Mouse (Mus musculus): ENCODE data around the gene Psmd14.

Psmd14 gene

GRCm38 (mm10) chr2:61711108-61712040 lies at the start of gene Psmd14:
TSS of gene Psmd14 (plus strand) at chr2:61711694.
- peak; percentile 92 for DNase-seq (ENCODE audit: low spot score)

DNA sequence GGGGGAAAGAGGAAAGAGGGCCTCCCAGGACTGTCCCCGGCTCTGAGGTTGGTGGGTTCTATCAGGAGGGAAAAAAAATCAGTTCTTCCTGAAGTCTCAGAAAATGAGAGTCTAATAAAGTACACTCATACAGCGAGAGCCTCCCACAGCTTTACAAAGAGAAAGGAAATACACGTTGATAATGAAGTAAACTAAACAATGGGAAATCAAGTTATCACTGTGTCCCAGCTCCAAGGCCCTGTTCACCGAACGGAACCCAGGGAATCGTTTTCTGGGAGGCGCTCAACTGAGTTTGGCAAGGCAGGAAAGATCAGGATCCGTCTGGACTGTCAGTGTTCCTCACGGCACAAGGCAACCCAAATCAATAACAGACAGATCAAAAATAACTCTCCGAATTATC lies 48.7 kb upstream of the Psmd14 start:
- no peak for DNase-seq (ENCODE audit: low spot score)

DNA sequence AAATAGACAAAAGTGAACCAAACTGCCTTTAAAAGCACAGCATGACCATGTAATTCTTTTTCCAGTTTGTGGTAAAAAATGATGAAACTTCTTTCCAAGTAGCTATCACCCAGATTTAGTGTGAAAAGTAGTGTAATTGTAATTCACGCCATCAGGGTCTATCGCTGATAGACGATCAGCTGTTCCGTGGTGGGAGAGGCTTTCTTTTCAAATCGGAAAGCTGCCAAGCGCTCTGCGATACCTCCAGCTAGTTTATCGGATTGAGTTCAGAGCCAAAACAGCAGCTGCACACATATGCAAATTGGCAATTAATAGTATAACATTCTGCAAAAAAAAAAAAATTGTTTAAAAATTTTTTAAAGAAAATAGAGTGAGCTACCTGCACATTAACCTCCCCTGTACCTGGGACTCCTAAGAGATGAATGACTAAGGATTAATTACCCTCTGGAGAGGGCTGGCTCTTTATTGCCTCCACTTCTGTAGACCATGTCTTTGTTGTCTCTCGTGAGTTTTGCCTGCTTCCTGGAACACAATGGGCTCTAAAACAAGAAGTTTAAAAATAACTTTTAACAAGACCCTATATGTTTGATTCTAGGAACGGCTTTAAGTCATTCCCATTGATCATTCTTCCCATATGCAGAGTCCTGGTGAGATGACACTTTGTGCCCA lies 47.8 kb upstream of the Psmd14 start:
- DNase-seq (ENCODE audit: low spot score), result no peak

DNA sequence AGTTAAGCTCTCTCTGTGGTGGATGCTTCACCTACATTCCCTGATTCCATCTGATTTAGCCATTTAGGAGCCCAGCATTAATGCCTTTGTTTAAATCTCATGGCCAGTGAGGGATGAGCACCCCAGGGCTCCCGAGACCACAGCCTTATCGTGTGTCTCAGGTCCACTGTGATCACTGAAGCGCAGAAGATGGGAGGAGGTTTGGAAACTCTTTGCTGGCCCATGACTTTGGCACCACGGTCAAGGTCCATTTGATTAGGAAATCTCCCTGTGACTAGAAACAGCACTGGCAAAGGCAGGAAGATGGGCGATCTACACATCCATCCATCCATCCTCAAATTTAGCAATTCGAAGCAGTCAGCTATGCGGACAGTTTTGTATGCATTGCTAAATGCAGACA lies 44.1 kb upstream of the Psmd14 start:
- DNase-seq (ENCODE audit: low spot score), result no peak

- DNase-seq (ENCODE audit: low spot score), result peak; percentile 44
These were observed 43.2 kb upstream of the Psmd14 start for GRCm38 (mm10) chr2:61668260-61668659.

DNA sequence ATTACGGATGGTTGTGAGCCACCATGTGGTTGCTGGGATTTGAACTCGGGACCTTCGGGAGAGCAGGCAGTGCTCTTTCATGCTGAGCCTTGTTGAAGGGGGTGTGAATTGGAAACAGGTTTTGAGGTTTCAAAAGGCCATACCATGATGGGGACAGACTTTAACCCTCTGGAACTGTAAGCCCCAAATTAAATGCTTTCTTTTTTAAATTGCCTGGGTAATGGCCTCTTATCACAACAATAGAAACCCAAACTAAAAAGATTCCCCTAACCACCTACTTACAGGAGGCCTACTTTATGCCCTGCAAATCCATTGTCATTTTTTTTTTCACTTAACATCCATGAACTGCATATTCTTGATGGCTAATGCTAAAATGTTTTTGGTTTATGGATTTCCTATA lies 36.9 kb upstream of the Psmd14 start:
- no peak for DNase-seq (ENCODE audit: low spot score)

- no peak for DNase-seq (ENCODE audit: low spot score)
These were observed 29.9 kb upstream of the Psmd14 start for GRCm38 (mm10) chr2:61681572-61681971.

GRCm38 (mm10) chr2:61686533-61686932 lies 25.0 kb upstream of the Psmd14 start:
- no peak for DNase-seq (ENCODE audit: low spot score)

- no peak for DNase-seq (ENCODE audit: low spot score)
These were observed 22.4 kb upstream of the Psmd14 start for GRCm38 (mm10) chr2:61689086-61689485.

- no peak for DNase-seq (ENCODE audit: low spot score)
These were observed 1.9 kb upstream of the Psmd14 start for GRCm38 (mm10) chr2:61709570-61709969.

- no peak for DNase-seq (ENCODE audit: low spot score)
These were observed 1.0 kb downstream of the Psmd14 start for GRCm38 (mm10) chr2:61712526-61712925.

GRCm38 (mm10) chr2:61722401-61722982 lies 11.0 kb downstream of the Psmd14 start:
- DNase-seq (ENCODE audit: low spot score), result no peak

DNA sequence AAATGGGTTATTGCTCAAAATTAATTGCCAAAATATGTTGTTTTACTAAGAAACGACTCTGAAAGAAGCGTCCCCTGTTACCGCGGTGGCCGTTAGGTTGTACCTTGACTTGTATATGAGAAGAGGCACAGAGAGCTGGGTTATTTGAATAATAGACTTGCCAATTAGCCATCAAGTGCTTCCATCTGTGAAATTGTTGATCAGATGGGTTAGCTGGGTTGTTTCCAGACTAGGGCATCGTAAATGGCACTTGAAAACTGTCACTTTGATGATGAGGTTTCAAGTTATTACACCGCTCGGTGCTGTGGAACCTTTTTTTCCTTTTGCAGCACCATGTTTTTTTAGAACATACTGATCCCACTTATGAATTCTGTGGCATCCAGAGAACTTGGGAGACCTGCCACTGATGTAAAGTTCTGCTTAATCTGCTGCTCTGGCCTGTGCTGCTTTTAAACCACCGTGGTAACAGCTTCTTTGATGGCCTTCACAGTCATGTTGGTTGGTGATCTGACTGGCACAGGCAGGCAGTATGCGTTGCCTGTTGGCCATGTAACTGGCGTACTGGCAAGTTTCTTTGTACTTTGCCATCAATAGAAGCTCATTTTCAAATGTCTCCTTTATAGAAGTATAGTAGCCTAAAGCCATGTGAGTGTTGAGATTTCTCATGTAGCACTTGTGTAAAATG lies 21.4 kb downstream of the Psmd14 start:
- no peak for DNase-seq (ENCODE audit: low spot score)

- DNase-seq (ENCODE audit: low spot score), result no peak
These were observed 22.7 kb downstream of the Psmd14 start for GRCm38 (mm10) chr2:61734175-61734574.

GRCm38 (mm10) chr2:61746051-61746450 lies 34.6 kb downstream of the Psmd14 start:
- DNase-seq (ENCODE audit: low spot score), result no peak

DNA sequence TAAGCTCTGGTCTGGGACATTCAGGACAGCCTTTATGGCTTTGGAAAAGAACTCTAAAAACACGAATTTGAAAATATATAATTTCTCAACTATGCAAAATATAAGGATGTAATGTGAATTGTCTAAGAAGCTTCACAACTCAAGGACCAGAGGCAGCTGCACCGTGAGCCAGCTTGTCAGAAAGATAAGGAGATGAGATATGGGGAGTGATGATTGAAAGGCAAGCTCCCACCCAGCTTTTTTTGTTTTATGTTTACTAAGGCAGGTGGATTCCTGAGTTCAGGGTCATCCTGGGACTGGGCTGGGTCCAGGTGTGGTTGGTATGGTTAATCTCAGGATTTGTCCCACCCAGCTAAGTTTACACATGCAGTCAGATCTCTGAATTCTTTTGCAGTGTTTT lies 35.1 kb downstream of the Psmd14 start:
- no peak for DNase-seq (ENCODE audit: low spot score)

DNA sequence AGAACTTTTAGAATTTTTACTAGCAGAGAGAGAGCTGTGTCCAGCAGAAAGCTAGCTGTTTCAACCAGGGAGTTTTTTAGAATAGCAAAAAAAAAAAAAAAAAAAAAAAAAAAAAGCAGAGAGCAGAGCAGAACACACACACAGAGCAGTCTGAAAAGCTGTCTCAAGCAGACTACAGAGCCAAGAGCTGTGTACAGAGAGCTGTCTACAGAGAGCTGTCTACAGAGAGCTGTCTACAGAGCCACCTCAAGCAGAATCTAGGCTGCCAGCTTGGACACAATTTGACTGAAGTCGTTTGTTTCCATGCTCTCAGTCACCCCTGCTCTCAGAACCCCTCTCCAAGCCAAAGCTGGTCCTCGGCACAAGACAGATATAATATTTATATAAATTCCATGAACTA lies 35.9 kb downstream of the Psmd14 start:
- DNase-seq (ENCODE audit: low spot score), result no peak

GRCm38 (mm10) chr2:61750702-61751101 lies 39.2 kb downstream of the Psmd14 start:
- no peak for DNase-seq (ENCODE audit: low spot score)

GRCm38 (mm10) chr2:61751286-61751685 lies 39.8 kb downstream of the Psmd14 start:
- no peak for DNase-seq (ENCODE audit: low spot score)

GRCm38 (mm10) chr2:61752362-61752761 lies 40.9 kb downstream of the Psmd14 start:
- DNase-seq (ENCODE audit: low spot score), result no peak

DNA sequence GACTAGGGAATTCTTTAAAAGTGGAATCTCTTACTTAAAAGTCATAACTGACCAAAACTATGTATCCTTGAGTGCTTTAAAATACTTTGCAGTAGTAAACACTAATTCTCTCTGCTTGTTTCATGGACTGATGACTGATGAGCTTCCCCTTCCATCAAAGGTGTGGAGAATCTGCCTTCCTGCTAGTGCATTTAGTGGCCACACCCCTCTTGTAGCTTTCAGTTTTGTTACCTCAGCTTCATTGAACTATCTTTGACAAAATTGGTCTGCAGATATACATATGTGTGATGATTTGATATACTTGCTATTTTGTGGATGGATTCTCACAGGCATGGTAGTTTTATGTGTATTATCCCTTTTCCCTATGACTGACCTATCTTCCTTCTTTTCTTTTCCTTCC lies 43.5 kb downstream of the Psmd14 start:
- DNase-seq (ENCODE audit: low spot score), result no peak

- DNase-seq (ENCODE audit: low spot score), result no peak
These were observed 47.9 kb downstream of the Psmd14 start for GRCm38 (mm10) chr2:61759234-61759855.
